8 mouse cellular contexts compared by ENCODE assay signal in genomic region chr16:4474882-4475803, GRCm38 (mm10). TPM values are rescaled to one million over a fixed set of nuclear protein-coding genes. Genes with fewer than 3 reads are reported as not detected.
A peak's percentile ranks its signal among the peaks of the same experiment; 100 is the strongest.
DNase-seq lines count a peak whose midpoint lies in the region; ATAC-seq and TF ChIP-seq lines count a peak whose summit lies in the region.

No protein-coding gene starts in this region.

- no peaks in the 10 kb centered on the region for H3K36me3 ChIP-seq in G1E (replicated peaks)
- no peaks in the 10 kb centered on the region for H3K36me3 ChIP-seq in forebrain, postnatal 0 days (ENCODE audit: insufficient read depth)
- H3K36me3 ChIP-seq in neural tube, embryonic 14.5 days (ENCODE audit: control insufficient read depth, insufficient read depth, low read length): no peaks in the 10 kb centered on the region
- H3K36me3 ChIP-seq in testis, adult 2 months (ENCODE audit: control insufficient read depth, insufficient read depth, low read length): no peaks in the 10 kb centered on the region

- peak; percentile 82 for TF ChIP-seq CTCF in G1E (IDR thresholded peaks at IDR 0.05; ENCODE audit: low read depth, low read length)
- peak; percentile 99 for TF ChIP-seq CTCF in forebrain, postnatal 0 days (IDR thresholded peaks at IDR 0.05; ENCODE audit: low read depth)
- peak; percentile 100 for TF ChIP-seq CTCF in testis, adult 2 months (IDR thresholded peaks at IDR 0.05; ENCODE audit: control insufficient read depth, insufficient read depth, insufficient replicate concordance, low read depth, low read length)

- peak; percentile 54 for ATAC-seq in G1E (ENCODE audit: extremely low read depth, insufficient number of reproducible peaks, low FRiP score, poor library complexity, severe bottlenecking)
- peak; percentile 96 for ATAC-seq in forebrain, postnatal 0 days
- ATAC-seq in neural tube, embryonic 14.5 days (ENCODE audit: low read depth): peak; percentile 95

- DNase-seq in G1E (ENCODE audit: low spot score): peak; percentile 75
- peak; percentile 97 for DNase-seq in cerebellum, adult 8-10 months
- DNase-seq in forebrain, postnatal 0 days: peak; percentile 98
- DNase-seq in heart, postnatal 36 days: peak; percentile 98
- DNase-seq in layer of hippocampus, adult 18-20 months (ENCODE audit: low spot score in 2 of 2): peak; percentile 90 to 98
- DNase-seq in lung, adult 18-20 months: peak; percentile 94 to 95

- WGBS in forebrain, postnatal 0 days: 16% methylated on average over 42 of the region's 42 CpGs
- 16% methylated on average over 42 of the region's 42 CpGs for WGBS in neural tube, embryonic 14.5 days

- H3K4me3 ChIP-seq in G1E (ENCODE audit: low read depth, low read length): peak overlapping the region; percentile 70
- peak overlapping the region; percentile 56 for H3K4me3 ChIP-seq in forebrain, postnatal 0 days (ENCODE audit: low read depth, low read length)
- H3K4me3 ChIP-seq in neural tube, embryonic 14.5 days (ENCODE audit: low read depth, low read length): peak overlapping the region; percentile 42
- peak overlapping the region; percentile 90 for H3K4me3 ChIP-seq in testis, adult 2 months (ENCODE audit: control insufficient read depth, low read depth, low read length)

- peaks cover 5% of the 10 kb centered on the region; the same call in 1 of the 2 replicates for H3K27me3 ChIP-seq in G1E (ENCODE audit: insufficient read depth, low read length)
- H3K27me3 ChIP-seq in forebrain, postnatal 0 days (ENCODE audit: insufficient read depth, low read length): no peaks in the 10 kb centered on the region
- no peaks in the 10 kb centered on the region for H3K27me3 ChIP-seq in neural tube, embryonic 14.5 days (ENCODE audit: control insufficient read depth, insufficient read depth, low read length)
- no peaks in the 10 kb centered on the region for H3K27me3 ChIP-seq in testis, adult 2 months (ENCODE audit: control insufficient read depth, insufficient read depth, low read length)

- TF ChIP-seq POLR2A in testis, adult 2 months (IDR thresholded peaks at IDR 0.05; ENCODE audit: control insufficient read depth, low read depth, low read length): peak; percentile 85

- peak overlapping the region; percentile 40 for H3K27ac ChIP-seq in forebrain, postnatal 0 days (ENCODE audit: low read depth, low read length)
- no peak overlapping the region for H3K27ac ChIP-seq in neural tube, embryonic 14.5 days (ENCODE audit: low read depth, low read length)
- peak overlapping the region; percentile 80 for H3K27ac ChIP-seq in testis, adult 2 months (ENCODE audit: control insufficient read depth, insufficient read depth, low read depth, low read length)

- H3K4me1 ChIP-seq in G1E (ENCODE audit: insufficient read depth, low read depth, low read length): peaks cover 18% of the 10 kb centered on the region
- peaks cover 6% of the 10 kb centered on the region for H3K4me1 ChIP-seq in forebrain, postnatal 0 days (ENCODE audit: insufficient read depth)
- H3K4me1 ChIP-seq in neural tube, embryonic 14.5 days (ENCODE audit: control insufficient read depth, insufficient read depth, low read length): no peaks in the 10 kb centered on the region
- H3K4me1 ChIP-seq in testis, adult 2 months (ENCODE audit: control insufficient read depth, insufficient read depth, low read length): peaks cover 5% of the 10 kb centered on the region

- H3K4me2 ChIP-seq in forebrain, postnatal 0 days (ENCODE audit: low read depth): peak overlapping the region; percentile 90
- peak overlapping the region; percentile 58 for H3K4me2 ChIP-seq in neural tube, embryonic 14.5 days (ENCODE audit: low read depth, low read length)

- intact Hi-C loops in heart, postnatal 36 days (cut with DNase I): loop anchor here (1.0 to 2.0 kb wide), 2 partner anchors 54 to 159 kb away; partner anchors contain the start of gene Adcy9

- H3K9me3 ChIP-seq in G1E (replicated peaks): no peaks in the 10 kb centered on the region
- H3K9me3 ChIP-seq in forebrain, postnatal 0 days (ENCODE audit: low read length): no peaks in the 10 kb centered on the region
- H3K9me3 ChIP-seq in neural tube, embryonic 14.5 days (ENCODE audit: control insufficient read depth, low read length): no peaks in the 10 kb centered on the region

- H3K9ac ChIP-seq in forebrain, postnatal 0 days: peak overlapping the region; percentile 75
- peak overlapping the region; percentile 53 for H3K9ac ChIP-seq in neural tube, embryonic 14.5 days (replicated peaks; ENCODE audit: low read depth, low read length)

RNA-seq across cellular contexts. Expression of gene Adcy9, which starts 54.8 kb away (rescaled TPM):
- total RNA-seq in G1E (2014; fragmentation: Nextera tagmentation) (0.73 and 0.83 TPM in 2 replicates), G1E (2017) (2.1 and 2.3 TPM in 2 replicates)
- polyA plus RNA-seq in G1E (2012): 0.41 and 0.47 TPM in 2 replicates
- total RNA-seq in forebrain, postnatal 0 days (2014; rRNA removed): 18.0 and 19.9 TPM in 2 replicates
- 2.4 and 3.8 TPM in 2 replicates for polyA plus RNA-seq in forebrain, postnatal 0 days (2015; fragmentation: Nextera tagmentation; extraction: Ambion mirVana)
- 10 to 100 TPM; 25.5 to 25.7 TPM for total RNA-seq in heart, postnatal 36 days (2021)
- 100 to 1,000 TPM in 1 of 2 experiments, 10 to 100 TPM in 1; 99.4 to 106 TPM for total RNA-seq in layer of hippocampus, adult 18-20 months (2021)
- polyA plus RNA-seq in neural tube, embryonic 14.5 days (2014; fragmentation: Nextera tagmentation; extraction: Ambion mirVana): 6.4 and 6.7 TPM in 2 replicates
- 3.3 and 3.4 TPM in 2 replicates for polyA plus RNA-seq in testis, adult 2 months (2012; rRNA removed)
